ENCODE assay signal across 1 mouse cellular context in the genomic region with DNA sequence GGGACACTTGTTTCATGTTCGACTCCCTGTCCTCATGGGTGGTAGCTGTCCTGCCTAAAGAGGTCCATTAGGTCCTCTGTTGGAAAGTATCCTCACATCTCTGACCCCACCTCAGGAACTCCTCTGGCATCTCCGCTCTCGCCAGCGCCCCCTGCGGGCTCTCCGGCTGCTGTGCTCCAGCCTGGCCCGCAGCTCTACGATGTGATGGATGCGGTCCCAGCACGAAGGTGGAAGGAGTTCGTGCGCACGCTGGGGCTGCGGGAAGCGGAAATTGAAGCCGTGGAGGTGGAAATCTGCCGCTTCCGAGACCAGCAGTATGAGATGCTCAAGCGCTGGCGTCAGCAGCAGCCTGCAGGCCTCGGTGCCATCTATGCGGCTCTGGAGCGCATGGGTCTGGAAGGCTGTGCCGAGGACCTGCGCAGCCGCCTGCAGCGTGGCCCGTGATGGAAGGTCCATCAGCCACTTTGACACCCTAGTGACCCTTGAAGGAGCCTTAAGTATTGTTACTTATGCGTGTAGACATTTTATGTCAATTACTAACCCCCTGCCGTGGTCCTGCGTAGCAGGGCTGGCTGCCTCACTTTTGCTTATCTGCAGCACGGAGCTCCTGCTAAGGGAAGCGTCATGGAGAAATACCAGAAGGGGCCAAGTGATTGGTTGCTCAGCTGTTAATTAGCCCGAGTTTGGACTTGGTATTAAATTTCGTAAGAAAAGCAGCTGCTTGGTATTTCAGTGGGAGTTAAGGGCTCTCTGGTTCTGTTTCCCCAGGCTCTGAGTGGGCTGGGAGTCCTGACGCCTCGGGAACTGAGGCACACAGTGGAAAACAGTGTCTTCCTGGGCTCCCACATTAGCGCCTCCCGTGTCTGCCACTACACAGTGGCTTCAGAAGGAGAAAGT.
TF ChIP-seq lines count a peak whose summit lies in the region.

No protein-coding gene starts in this region.

TF ChIP-seq in ES-E14, 5 proteins besides CTCF, POLR2A, EP300 and RAD21:
- TF ChIP-seq ZC3H11A (IDR thresholded peaks at IDR 0.05; ENCODE audit: borderline replicate concordance, low read depth, low read length): peak; percentile 3; the same call in 1 of the 2 replicates
- TF ChIP-seq ZNF384 (IDR thresholded peaks at IDR 0.05; ENCODE audit: low read depth, low read length): no peak
